Mouse (Mus musculus): ENCODE results near the gene Smyd3. TPM values are rescaled to one million over a fixed set of nuclear protein-coding genes. Genes with fewer than 3 reads are reported as not detected.

The Smyd3 gene
- polyA plus RNA-seq, 1 experiment from 2014 or later, result 26.3 TPM

GRCm38 (mm10) chr1:179424879-179425472 is 92.9 kb downstream of the Smyd3 start:
- H3K4me3 ChIP-seq (ENCODE audit: low read depth, low read length), result no peak overlapping the region

GRCm38 (mm10) chr1:179419091-179419490 is 98.8 kb downstream of the Smyd3 start:
- H3K9ac ChIP-seq (replicated peaks; ENCODE audit: low read length), result no peak overlapping the region
- no peak overlapping the region for H3K4me3 ChIP-seq (ENCODE audit: low read depth, low read length)
- DNase-seq (ENCODE audit: low spot score), result peak; percentile 27
- 71% methylated on average over 4 of the region's 4 CpGs for WGBS
- no peaks in the 10 kb centered on the region for H3K27me3 ChIP-seq (ENCODE audit: control insufficient read depth, insufficient read depth, low read length)
- no peak overlapping the region for H3K27ac ChIP-seq (replicated peaks; ENCODE audit: low read depth, low read length)
- no peaks in the 10 kb centered on the region for H3K4me1 ChIP-seq (ENCODE audit: control insufficient read depth, insufficient read depth, low read length)
- no peak for ATAC-seq (replicated peaks; ENCODE audit: insufficient number of reproducible peaks, low FRiP score, low TSS enrichment, low read depth)
- no peak overlapping the region for H3K4me2 ChIP-seq (ENCODE audit: low read depth, low read length)
- no peaks in the 10 kb centered on the region for H3K9me3 ChIP-seq (replicated peaks; ENCODE audit: control insufficient read depth, low read length)
- H3K36me3 ChIP-seq (replicated peaks; ENCODE audit: control insufficient read depth, insufficient read depth, low read depth, low read length), result no peaks in the 10 kb centered on the region

More at GRCm38 (mm10) chr1:179424879-179425472, 92.9 kb downstream of the Smyd3 start:
- no peaks in the 10 kb centered on the region for H3K36me3 ChIP-seq (replicated peaks; ENCODE audit: control insufficient read depth, insufficient read depth, low read depth, low read length)
- no peak overlapping the region for H3K9ac ChIP-seq (replicated peaks; ENCODE audit: low read length)
- ATAC-seq (replicated peaks; ENCODE audit: insufficient number of reproducible peaks, low FRiP score, low TSS enrichment, low read depth), result no peak
- 92% methylated on average over 12 of the region's 12 CpGs for WGBS
- H3K4me1 ChIP-seq (ENCODE audit: control insufficient read depth, insufficient read depth, low read length), result no peaks in the 10 kb centered on the region
- H3K27me3 ChIP-seq (ENCODE audit: control insufficient read depth, insufficient read depth, low read length), result no peaks in the 10 kb centered on the region
- no peak overlapping the region for H3K4me2 ChIP-seq (ENCODE audit: low read depth, low read length)
- H3K27ac ChIP-seq (replicated peaks; ENCODE audit: low read depth, low read length), result no peak overlapping the region
- no peaks in the 10 kb centered on the region for H3K9me3 ChIP-seq (replicated peaks; ENCODE audit: control insufficient read depth, low read length)
- no peak for DNase-seq (ENCODE audit: low spot score)

GRCm38 (mm10) chr1:179408086-179408485 is 109.8 kb downstream of the Smyd3 start:
- H3K27ac ChIP-seq (replicated peaks; ENCODE audit: low read depth, low read length), result no peak overlapping the region
- no peaks in the 10 kb centered on the region for H3K4me1 ChIP-seq (ENCODE audit: control insufficient read depth, insufficient read depth, low read length)
- H3K9ac ChIP-seq (replicated peaks; ENCODE audit: low read length), result no peak overlapping the region
- no peaks in the 10 kb centered on the region for H3K27me3 ChIP-seq (ENCODE audit: control insufficient read depth, insufficient read depth, low read length)
- ATAC-seq (replicated peaks; ENCODE audit: insufficient number of reproducible peaks, low FRiP score, low TSS enrichment, low read depth), result no peak
- WGBS, result 85% methylated on average over 4 of the region's 4 CpGs
- H3K9me3 ChIP-seq (replicated peaks; ENCODE audit: control insufficient read depth, low read length), result no peaks in the 10 kb centered on the region
- DNase-seq (ENCODE audit: low spot score), result no peak
- H3K36me3 ChIP-seq (replicated peaks; ENCODE audit: control insufficient read depth, insufficient read depth, low read depth, low read length), result no peaks in the 10 kb centered on the region
- H3K4me3 ChIP-seq (ENCODE audit: low read depth, low read length), result no peak overlapping the region
- H3K4me2 ChIP-seq (ENCODE audit: low read depth, low read length), result no peak overlapping the region

GRCm38 (mm10) chr1:179400835-179401234 is 117.0 kb downstream of the Smyd3 start:
- Histone ChIP-seq H3K4me1 (ENCODE audit: control insufficient read depth, insufficient read depth, low read length) (no peaks in the 10 kb centered on the region), H3K4me2 (ENCODE audit: low read depth, low read length) (no peak overlapping the region), H3K9ac (replicated peaks; ENCODE audit: low read length) (no peak overlapping the region), H3K36me3 (replicated peaks; ENCODE audit: control insufficient read depth, insufficient read depth, low read depth, low read length) (no peaks in the 10 kb centered on the region), H3K9me3 (replicated peaks; ENCODE audit: control insufficient read depth, low read length) (no peaks in the 10 kb centered on the region), H3K27me3 (ENCODE audit: control insufficient read depth, insufficient read depth, low read length) (no peaks in the 10 kb centered on the region), H3K4me3 (ENCODE audit: low read depth, low read length) (no peak overlapping the region), H3K27ac (replicated peaks; ENCODE audit: low read depth, low read length) (no peak overlapping the region)
- ATAC-seq (replicated peaks; ENCODE audit: insufficient number of reproducible peaks, low FRiP score, low TSS enrichment, low read depth) (no peak), DNase-seq (ENCODE audit: low spot score) (no peak)
- 70% methylated on average over 5 of the region's 5 CpGs for whole genome bisulfite sequencing

- H3K27ac ChIP-seq (replicated peaks; ENCODE audit: low read depth, low read length), result no peak overlapping the region
- H3K27me3 ChIP-seq (ENCODE audit: control insufficient read depth, insufficient read depth, low read length), result no peaks in the 10 kb centered on the region
- H3K4me3 ChIP-seq (ENCODE audit: low read depth, low read length), result no peak overlapping the region
- WGBS, result 76% methylated on average over 4 of the region's 4 CpGs
- no peak overlapping the region for H3K4me2 ChIP-seq (ENCODE audit: low read depth, low read length)
- H3K9me3 ChIP-seq (replicated peaks; ENCODE audit: control insufficient read depth, low read length), result no peaks in the 10 kb centered on the region
- H3K36me3 ChIP-seq (replicated peaks; ENCODE audit: control insufficient read depth, insufficient read depth, low read depth, low read length), result no peaks in the 10 kb centered on the region
- no peak for ATAC-seq (replicated peaks; ENCODE audit: insufficient number of reproducible peaks, low FRiP score, low TSS enrichment, low read depth)
- H3K4me1 ChIP-seq (ENCODE audit: control insufficient read depth, insufficient read depth, low read length), result no peaks in the 10 kb centered on the region
- no peak overlapping the region for H3K9ac ChIP-seq (replicated peaks; ENCODE audit: low read length)
- DNase-seq (ENCODE audit: low spot score), result no peak
Observed at GRCm38 (mm10) chr1:179398639-179399038, 119.2 kb downstream of the Smyd3 start.

- no peaks in the 10 kb centered on the region for H3K27me3 ChIP-seq (ENCODE audit: control insufficient read depth, insufficient read depth, low read length)
- H3K4me2 ChIP-seq (ENCODE audit: low read depth, low read length), result no peak overlapping the region
- no peaks in the 10 kb centered on the region; the same call in 1 of the 2 replicates for H3K4me1 ChIP-seq (ENCODE audit: control insufficient read depth, insufficient read depth, low read length)
- no peaks in the 10 kb centered on the region for H3K36me3 ChIP-seq (replicated peaks; ENCODE audit: control insufficient read depth, insufficient read depth, low read depth, low read length)
- DNase-seq (ENCODE audit: low spot score) (peak; percentile 9), ATAC-seq (replicated peaks; ENCODE audit: insufficient number of reproducible peaks, low FRiP score, low TSS enrichment, low read depth) (no peak; the same call in 1 of the 2 replicates)
- WGBS, result 50% methylated on average over 15 of the region's 15 CpGs
- H3K4me3 ChIP-seq (ENCODE audit: low read depth, low read length), result no peak overlapping the region
- H3K9me3 ChIP-seq (replicated peaks; ENCODE audit: control insufficient read depth, low read length), result no peaks in the 10 kb centered on the region
- no peak overlapping the region for H3K27ac ChIP-seq (replicated peaks; ENCODE audit: low read depth, low read length)
- no peak overlapping the region for H3K9ac ChIP-seq (replicated peaks; ENCODE audit: low read length)
Observed at GRCm38 (mm10) chr1:179386237-179386975, 131.4 kb downstream of the Smyd3 start.

- H3K9me3 ChIP-seq (replicated peaks; ENCODE audit: control insufficient read depth, low read length), result no peaks in the 10 kb centered on the region
- no peaks in the 10 kb centered on the region; the same call in 1 of the 2 replicates for H3K4me1 ChIP-seq (ENCODE audit: control insufficient read depth, insufficient read depth, low read length)
- H3K4me2 ChIP-seq (ENCODE audit: low read depth, low read length), result no peak overlapping the region
- no peak overlapping the region for H3K4me3 ChIP-seq (ENCODE audit: low read depth, low read length)
- 95% methylated on average over 7 of the region's 7 CpGs for whole genome bisulfite sequencing
- no peak overlapping the region for H3K27ac ChIP-seq (replicated peaks; ENCODE audit: low read depth, low read length)
- ATAC-seq (replicated peaks; ENCODE audit: insufficient number of reproducible peaks, low FRiP score, low TSS enrichment, low read depth) (no peak), DNase-seq (ENCODE audit: low spot score) (no peak)
- no peaks in the 10 kb centered on the region for H3K27me3 ChIP-seq (ENCODE audit: control insufficient read depth, insufficient read depth, low read length)
- no peak overlapping the region for H3K9ac ChIP-seq (replicated peaks; ENCODE audit: low read length)
- H3K36me3 ChIP-seq (replicated peaks; ENCODE audit: control insufficient read depth, insufficient read depth, low read depth, low read length), result no peaks in the 10 kb centered on the region
Observed at GRCm38 (mm10) chr1:179385691-179386090, 132.2 kb downstream of the Smyd3 start.

GRCm38 (mm10) chr1:179384296-179384695 is 133.5 kb downstream of the Smyd3 start:
- Histone ChIP-seq H3K4me3 (ENCODE audit: low read depth, low read length) (no peak overlapping the region), H3K27me3 (ENCODE audit: control insufficient read depth, insufficient read depth, low read length) (no peaks in the 10 kb centered on the region), H3K36me3 (replicated peaks; ENCODE audit: control insufficient read depth, insufficient read depth, low read depth, low read length) (no peaks in the 10 kb centered on the region), H3K9ac (replicated peaks; ENCODE audit: low read length) (no peak overlapping the region), H3K4me2 (ENCODE audit: low read depth, low read length) (no peak overlapping the region), H3K4me1 (ENCODE audit: control insufficient read depth, insufficient read depth, low read length) (no peaks in the 10 kb centered on the region; the same call in 1 of the 2 replicates), H3K27ac (replicated peaks; ENCODE audit: low read depth, low read length) (no peak overlapping the region), H3K9me3 (replicated peaks; ENCODE audit: control insufficient read depth, low read length) (no peaks in the 10 kb centered on the region)
- ATAC-seq (replicated peaks; ENCODE audit: insufficient number of reproducible peaks, low FRiP score, low TSS enrichment, low read depth) (no peak), DNase-seq (ENCODE audit: low spot score) (no peak)
- WGBS, result 79% methylated on average over 2 of the region's 2 CpGs
